Mouse (Mus musculus): ENCODE results near the gene Mctp1. TPM values are rescaled to one million over a fixed set of nuclear protein-coding genes. Genes with fewer than 3 reads are reported as not detected.

Gene Mctp1
- polyA plus RNA-seq, 1 experiment from 2014 or later, result 3.1 TPM

GRCm38 (mm10) chr13:76850412-76851054 is 466.2 kb downstream of the Mctp1 start:
- H3K36me3 ChIP-seq (ENCODE audit: poor library complexity, severe bottlenecking), result no peaks in the 10 kb centered on the region
- no peak overlapping the region for H3K27ac ChIP-seq
- whole genome bisulfite sequencing, result 16% methylated on average over 7 of the region's 7 CpGs
- peak; percentile 66; the same call in 1 of the 2 replicates for ATAC-seq
- no peak overlapping the region for H3K4me3 ChIP-seq
- H3K4me1 ChIP-seq, result peaks cover 16% of the 10 kb centered on the region
- no peak overlapping the region for H3K4me2 ChIP-seq
- no peaks in the 10 kb centered on the region; the same call in 1 of the 2 replicates for H3K27me3 ChIP-seq
- H3K9ac ChIP-seq, result no peak overlapping the region
- no peaks in the 10 kb centered on the region for H3K9me3 ChIP-seq (replicated peaks)

- H3K27me3 ChIP-seq, result no peaks in the 10 kb centered on the region
- no peaks in the 10 kb centered on the region for H3K9me3 ChIP-seq (replicated peaks)
- WGBS, result 48% methylated on average over 1 of the region's 1 CpGs
- H3K4me1 ChIP-seq, result peaks cover 14% of the 10 kb centered on the region
- H3K4me3 ChIP-seq, result no peak overlapping the region
- no peak overlapping the region for H3K4me2 ChIP-seq
- no peak overlapping the region for H3K9ac ChIP-seq
- H3K36me3 ChIP-seq (ENCODE audit: poor library complexity, severe bottlenecking), result no peaks in the 10 kb centered on the region
- ATAC-seq, result no peak
- H3K27ac ChIP-seq, result no peak overlapping the region
Observed at GRCm38 (mm10) chr13:76854306-76854705, 470.0 kb downstream of the Mctp1 start.

- no peak for ATAC-seq
- H3K9ac ChIP-seq, result no peak overlapping the region
- WGBS, result 77% methylated on average over 3 of the region's 3 CpGs
- H3K4me2 ChIP-seq, result no peak overlapping the region
- no peak overlapping the region for H3K27ac ChIP-seq
- peaks cover 13% of the 10 kb centered on the region for H3K4me1 ChIP-seq
- H3K27me3 ChIP-seq, result no peaks in the 10 kb centered on the region
- H3K9me3 ChIP-seq (replicated peaks), result no peaks in the 10 kb centered on the region
- no peaks in the 10 kb centered on the region for H3K36me3 ChIP-seq (ENCODE audit: poor library complexity, severe bottlenecking)
- H3K4me3 ChIP-seq, result no peak overlapping the region
Observed at GRCm38 (mm10) chr13:76855021-76855420, 470.7 kb downstream of the Mctp1 start.

GRCm38 (mm10) chr13:76857024-76857423 is 472.7 kb downstream of the Mctp1 start:
- Histone ChIP-seq H3K4me1 (0 out of 2 replicates have a peak, but pooled peaks cover 5% of the 10 kb centered on the region), H3K9ac (no peak overlapping the region), H3K27ac (no peak overlapping the region), H3K27me3 (no peaks in the 10 kb centered on the region), H3K4me2 (no peak overlapping the region), H3K9me3 (replicated peaks) (no peaks in the 10 kb centered on the region), H3K36me3 (ENCODE audit: poor library complexity, severe bottlenecking) (no peaks in the 10 kb centered on the region), H3K4me3 (no peak overlapping the region)
- ATAC-seq, result 0 out of 2 replicates have a peak, but pooled peaks have one; percentile 50
- WGBS, result 72% methylated on average over 5 of the region's 5 CpGs

GRCm38 (mm10) chr13:76858078-76858482 is 473.7 kb downstream of the Mctp1 start:
- Histone ChIP-seq H3K4me2 (no peak overlapping the region), H3K4me1 (0 out of 2 replicates have a peak, but pooled peaks cover 6% of the 10 kb centered on the region), H3K9ac (no peak overlapping the region), H3K27me3 (no peaks in the 10 kb centered on the region), H3K9me3 (replicated peaks) (no peaks in the 10 kb centered on the region), H3K36me3 (ENCODE audit: poor library complexity, severe bottlenecking) (no peaks in the 10 kb centered on the region), H3K27ac (no peak overlapping the region), H3K4me3 (no peak overlapping the region)
- peak; percentile 75; the same call in 1 of the 2 replicates for ATAC-seq
- WGBS, result 19% methylated on average over 2 of the region's 2 CpGs

DNA sequence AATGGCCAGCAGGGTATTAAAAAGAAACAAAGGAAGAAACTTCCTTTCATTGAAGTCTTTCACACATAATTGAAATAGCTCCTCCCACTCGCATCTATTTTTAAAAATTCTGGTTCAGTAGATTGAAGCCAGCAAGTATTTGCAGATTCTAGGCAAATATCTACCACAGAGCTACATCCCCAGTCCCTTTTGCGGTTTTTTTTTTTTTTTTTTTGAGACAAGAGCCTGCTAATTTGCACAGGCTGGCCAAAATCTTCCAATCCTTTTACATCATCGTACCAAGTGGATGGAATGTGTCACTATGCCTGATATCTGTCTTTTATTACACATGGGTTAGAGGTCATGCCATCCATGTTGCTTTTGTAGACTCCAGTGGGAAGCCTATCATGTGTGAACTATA is 486.0 kb downstream of the Mctp1 start:
- Histone ChIP-seq H3K9ac (no peak overlapping the region), H3K27ac (no peak overlapping the region), H3K4me2 (no peak overlapping the region), H3K27me3 (no peaks in the 10 kb centered on the region), H3K9me3 (replicated peaks) (no peaks in the 10 kb centered on the region), H3K4me1 (no peaks in the 10 kb centered on the region), H3K4me3 (no peak overlapping the region), H3K36me3 (ENCODE audit: poor library complexity, severe bottlenecking) (no peaks in the 10 kb centered on the region)
- 85% methylated on average over 3 of the region's 3 CpGs for WGBS
- no peak for ATAC-seq

DNA sequence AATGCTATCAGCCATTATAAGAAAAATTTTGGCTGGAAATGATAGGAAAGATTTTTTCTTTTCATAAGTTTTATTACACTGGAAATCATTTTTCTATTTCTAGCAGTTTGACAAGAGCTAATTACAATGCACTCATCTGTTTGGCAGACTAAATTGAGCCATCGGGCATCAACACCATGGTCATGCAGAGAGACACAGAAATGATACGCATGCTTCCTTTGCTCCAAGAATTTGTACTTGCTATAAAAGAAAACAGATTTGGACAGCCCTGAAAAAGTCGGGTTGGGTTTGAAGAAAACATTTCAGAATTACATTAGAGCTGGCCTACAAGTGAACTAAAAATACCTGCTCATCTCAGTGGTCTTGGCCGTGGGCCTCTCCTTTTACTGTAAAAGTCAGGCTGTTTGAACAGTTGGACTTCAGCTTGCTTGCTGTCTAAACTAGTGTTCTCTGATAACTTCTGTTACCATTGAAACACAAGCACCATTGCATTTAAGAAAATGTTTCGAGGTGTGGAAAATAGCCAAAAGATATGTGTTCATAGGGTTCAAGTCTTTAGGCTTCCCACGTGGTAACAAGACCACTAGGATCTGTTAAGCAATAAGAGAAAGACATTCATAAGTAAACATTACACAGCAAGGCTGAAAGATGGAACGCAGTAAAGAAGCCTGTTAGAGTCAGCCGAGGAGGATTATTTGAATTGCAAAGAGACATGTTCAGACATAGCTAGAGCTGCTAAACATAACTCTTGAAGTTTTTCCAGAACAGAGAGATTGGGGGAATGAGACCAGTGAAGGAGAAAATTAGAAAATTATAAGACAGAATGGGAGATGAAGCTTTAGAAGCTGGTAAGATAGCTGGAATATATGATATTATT is 493.8 kb downstream of the Mctp1 start:
- 87% methylated on average over 8 of the region's 8 CpGs for WGBS
- no peak overlapping the region for H3K27ac ChIP-seq
- H3K36me3 ChIP-seq (ENCODE audit: poor library complexity, severe bottlenecking), result no peaks in the 10 kb centered on the region
- H3K9me3 ChIP-seq (replicated peaks), result no peaks in the 10 kb centered on the region
- no peaks in the 10 kb centered on the region for H3K4me1 ChIP-seq
- no peak for ATAC-seq
- no peak overlapping the region for H3K4me2 ChIP-seq
- H3K9ac ChIP-seq, result no peak overlapping the region
- no peak overlapping the region for H3K4me3 ChIP-seq
- no peaks in the 10 kb centered on the region for H3K27me3 ChIP-seq

DNA sequence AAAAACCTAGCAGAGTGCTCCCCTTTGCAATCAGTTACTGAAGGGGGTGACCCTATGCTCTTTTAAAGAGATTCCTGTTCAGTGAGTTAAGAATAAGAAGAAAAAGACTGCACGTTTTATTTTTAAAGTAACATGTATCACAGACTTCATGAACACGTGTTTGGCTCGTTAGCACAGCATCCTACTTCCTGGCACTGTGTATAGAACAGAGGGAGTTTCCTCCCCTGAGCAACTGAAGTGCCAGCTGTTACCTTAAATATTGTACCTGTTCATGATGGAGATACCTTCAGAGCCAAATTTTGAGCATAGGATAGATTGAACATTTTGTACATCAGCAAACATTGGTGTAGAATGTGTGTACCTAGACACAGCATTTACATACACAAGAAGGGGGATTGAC is 494.7 kb downstream of the Mctp1 start:
- H3K4me3 ChIP-seq, result no peak overlapping the region
- no peak overlapping the region for H3K27ac ChIP-seq
- no peak overlapping the region for H3K4me2 ChIP-seq
- no peaks in the 10 kb centered on the region for H3K4me1 ChIP-seq
- no peak overlapping the region for H3K9ac ChIP-seq
- ATAC-seq, result no peak
- 45% methylated on average over 3 of the region's 3 CpGs for WGBS
- no peaks in the 10 kb centered on the region for H3K27me3 ChIP-seq
- H3K36me3 ChIP-seq (ENCODE audit: poor library complexity, severe bottlenecking), result no peaks in the 10 kb centered on the region
- no peaks in the 10 kb centered on the region for H3K9me3 ChIP-seq (replicated peaks)

- Histone ChIP-seq H3K9ac (no peak overlapping the region), H3K4me2 (no peak overlapping the region), H3K9me3 (replicated peaks) (no peaks in the 10 kb centered on the region), H3K4me1 (no peaks in the 10 kb centered on the region), H3K36me3 (ENCODE audit: poor library complexity, severe bottlenecking) (no peaks in the 10 kb centered on the region), H3K27ac (0 out of 2 replicates have a peak overlapping the region, but pooled peaks have one; percentile 3), H3K27me3 (no peaks in the 10 kb centered on the region), H3K4me3 (no peak overlapping the region)
- peak; percentile 70 for ATAC-seq
- 60% methylated on average over 8 of the region's 8 CpGs for WGBS
Observed at GRCm38 (mm10) chr13:76884517-76885092, 500.3 kb downstream of the Mctp1 start.

DNA sequence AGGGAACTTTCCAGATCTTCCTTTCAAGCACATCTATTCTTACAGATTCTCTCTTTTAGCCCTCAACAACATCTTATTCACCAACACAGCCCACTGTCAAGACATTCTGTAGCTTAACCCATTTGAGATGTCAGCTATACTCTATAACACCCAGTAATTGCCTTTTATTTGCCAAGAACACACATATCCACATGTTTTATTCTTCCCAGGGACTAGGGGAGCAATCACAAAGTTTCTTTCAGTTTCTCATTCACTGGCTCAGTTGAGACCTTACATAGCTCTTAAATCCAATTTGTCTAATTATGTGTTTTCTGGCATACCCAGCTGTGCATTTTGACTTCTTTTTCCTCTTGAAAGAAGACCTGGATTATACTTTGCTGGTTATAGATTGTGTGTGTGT is 508.7 kb downstream of the Mctp1 start:
- Histone ChIP-seq H3K4me3 (no peak overlapping the region), H3K9ac (no peak overlapping the region), H3K4me1 (no peaks in the 10 kb centered on the region), H3K4me2 (no peak overlapping the region), H3K27me3 (no peaks in the 10 kb centered on the region), H3K27ac (no peak overlapping the region), H3K36me3 (ENCODE audit: poor library complexity, severe bottlenecking) (no peaks in the 10 kb centered on the region), H3K9me3 (replicated peaks) (no peaks in the 10 kb centered on the region)
- no peak for ATAC-seq

DNA sequence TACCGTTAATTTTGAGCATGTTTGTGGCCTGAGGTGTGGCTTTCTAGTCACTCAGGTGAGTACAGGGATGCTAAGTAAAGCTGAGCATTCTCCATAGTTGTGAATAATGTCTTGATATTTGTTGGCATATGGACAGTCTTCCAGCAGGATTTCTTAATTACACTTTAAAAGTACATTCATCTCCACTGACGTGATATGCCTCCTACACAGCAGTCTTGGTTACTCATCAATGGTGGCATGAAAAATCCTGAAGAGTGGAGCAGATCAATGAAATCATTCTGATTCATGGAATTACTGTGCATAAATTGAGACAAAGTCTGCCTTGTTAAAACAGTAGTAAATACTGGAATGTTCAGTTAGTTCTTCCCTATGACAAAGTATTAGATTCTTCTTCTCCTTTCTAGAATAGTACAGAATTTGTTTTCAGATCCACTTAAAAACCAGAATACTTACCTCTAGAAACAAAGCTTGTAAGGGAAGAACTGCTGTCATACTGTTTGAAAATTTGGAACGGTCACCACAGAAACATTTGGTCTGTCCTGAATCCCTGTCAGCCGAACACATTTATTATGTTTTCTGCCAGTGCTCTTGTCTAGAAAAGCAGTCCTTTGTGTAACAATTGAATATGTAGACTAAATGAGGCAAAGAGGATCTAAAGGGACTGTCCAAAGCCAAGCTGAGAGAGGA is 511.6 kb downstream of the Mctp1 start:
- no peaks in the 10 kb centered on the region for H3K36me3 ChIP-seq (ENCODE audit: poor library complexity, severe bottlenecking)
- no peak overlapping the region for H3K27ac ChIP-seq
- no peak overlapping the region for H3K4me2 ChIP-seq
- 80% methylated on average over 4 of the region's 4 CpGs for WGBS
- H3K9me3 ChIP-seq (replicated peaks), result no peaks in the 10 kb centered on the region
- ATAC-seq, result no peak
- H3K4me1 ChIP-seq, result no peaks in the 10 kb centered on the region
- no peak overlapping the region for H3K9ac ChIP-seq
- no peak overlapping the region for H3K4me3 ChIP-seq
- no peaks in the 10 kb centered on the region for H3K27me3 ChIP-seq

DNA sequence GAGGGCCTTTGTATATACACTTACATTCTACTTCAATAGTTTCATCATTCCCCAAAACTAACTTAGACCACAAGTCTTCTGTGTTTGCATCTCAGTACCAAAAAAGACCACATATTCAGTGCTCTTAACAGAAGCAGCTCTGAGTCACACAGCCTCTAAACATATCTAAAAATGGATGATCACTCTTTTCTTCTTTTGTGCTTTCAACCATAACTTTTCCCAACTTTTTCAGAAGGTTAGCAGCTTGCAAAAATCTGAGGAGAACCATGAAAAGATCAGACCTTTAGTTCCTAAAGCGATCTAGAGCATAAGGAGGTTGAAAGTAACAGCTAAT is 512.1 kb downstream of the Mctp1 start:
- H3K9me3 ChIP-seq (replicated peaks), result no peaks in the 10 kb centered on the region
- no peaks in the 10 kb centered on the region for H3K27me3 ChIP-seq
- H3K27ac ChIP-seq, result no peak overlapping the region
- no peaks in the 10 kb centered on the region for H3K36me3 ChIP-seq (ENCODE audit: poor library complexity, severe bottlenecking)
- H3K4me3 ChIP-seq, result no peak overlapping the region
- H3K4me1 ChIP-seq, result no peaks in the 10 kb centered on the region
- no peak for ATAC-seq
- no peak overlapping the region for H3K9ac ChIP-seq
- H3K4me2 ChIP-seq, result no peak overlapping the region
- 76% methylated on average over 1 of the region's 1 CpGs for WGBS
